9 mouse cellular contexts compared by ENCODE assay signal in genomic region chr17:32753634-32754033, GRCm38 (mm10). TPM values are rescaled to one million over a fixed set of nuclear protein-coding genes. Genes with fewer than 3 reads are reported as not detected.
DNase-seq lines count a peak whose midpoint lies in the region; ATAC-seq and TF ChIP-seq lines count a peak whose summit lies in the region.
"Had no signal": no experiment of that assay in that cellular context is flagged by ENCODE, and none has a peak within 500 bp of the region (broad histone marks: within the 10 kb centered on the region; RNA-seq: fewer than 3 reads in every experiment).

No protein-coding gene starts in this region.

- no peaks in the 10 kb centered on the region for H3K36me3 ChIP-seq in midbrain, embryonic 16.5 days (ENCODE audit: control insufficient read depth, insufficient read depth, low read length)
- H3K36me3 ChIP-seq: limb, embryonic 15.5 days had no signal

- no peak for TF ChIP-seq POLR2A in cortical plate, adult 2 months (IDR thresholded peaks at IDR 0.05; ENCODE audit: extremely low read depth, insufficient read depth, low read length)

- H3K27ac ChIP-seq in cortical plate, adult 2 months (ENCODE audit: insufficient read depth, low read length), result no peak overlapping the region
- H3K27ac ChIP-seq in midbrain, embryonic 16.5 days (ENCODE audit: low read length), result no peak overlapping the region
- H3K27ac ChIP-seq: limb, embryonic 15.5 days had no signal

- H3K27me3 ChIP-seq in midbrain, embryonic 16.5 days (ENCODE audit: control insufficient read depth, insufficient read depth, low read depth, low read length), result no peaks in the 10 kb centered on the region
- H3K27me3 ChIP-seq: limb, embryonic 15.5 days had no signal

- H3K9ac ChIP-seq in midbrain, embryonic 16.5 days (ENCODE audit: low read depth, low read length), result no peak overlapping the region
- H3K9ac ChIP-seq: limb, embryonic 15.5 days had no signal

- ATAC-seq in midbrain, embryonic 16.5 days, result no peak
- ATAC-seq in erythroid progenitor cell, adult 5-6 weeks (replicated peaks; ENCODE audit: low FRiP score, poor library complexity, severe bottlenecking), result no peak

- H3K4me2 ChIP-seq in midbrain, embryonic 16.5 days (ENCODE audit: low read length), result peak overlapping the region; percentile 17; the same call in 1 of the 2 replicates
- H3K4me2 ChIP-seq: limb, embryonic 15.5 days had no signal

- no peaks in the 10 kb centered on the region for H3K9me3 ChIP-seq in midbrain, embryonic 16.5 days (replicated peaks; ENCODE audit: control insufficient read depth, low read length, poor library complexity, severe bottlenecking)
- H3K9me3 ChIP-seq: limb, embryonic 15.5 days had no signal

- peak; percentile 1; the same call in 1 of the 2 replicates for TF ChIP-seq CTCF in cortical plate, adult 2 months (IDR thresholded peaks at IDR 0.05; ENCODE audit: extremely low read depth, insufficient read depth, low read length)

- DNase-seq in heart, adult 11 months, result peak; percentile 36
- no peak for DNase-seq in heart, adult 8-10 months (ENCODE audit: low spot score)
- DNase-seq in ES-CJ7 (ENCODE audit: low read depth, low spot score), result peak; percentile 86
- peak; percentile 18 for DNase-seq in kidney, adult 18-20 months
- no peak for DNase-seq in natural killer cell, adult 2 months (ENCODE audit: low spot score in 2 of 2)

- WGBS in midbrain, embryonic 16.5 days, result 15% methylated on average over 12 of the region's 12 CpGs

- H3K4me1 ChIP-seq in cortical plate, adult 2 months (ENCODE audit: control insufficient read depth, insufficient read depth, low read length), result no peaks in the 10 kb centered on the region
- H3K4me1 ChIP-seq in midbrain, embryonic 16.5 days (ENCODE audit: control insufficient read depth, insufficient read depth, low read length), result no peaks in the 10 kb centered on the region
- H3K4me1 ChIP-seq: limb, embryonic 15.5 days had no signal

- no peak overlapping the region for H3K4me3 ChIP-seq in cortical plate, adult 2 months (ENCODE audit: insufficient read depth, low read length)
- no peak overlapping the region for H3K4me3 ChIP-seq in midbrain, embryonic 16.5 days (ENCODE audit: low read depth, low read length)
- H3K4me3 ChIP-seq: limb, embryonic 15.5 days had no signal

RNA-seq across cellular contexts. Expression of gene Zfp871, which starts 34.5 kb away (rescaled TPM):
- total RNA-seq in heart, adult 8-10 months (2022), result 10 to 100 TPM; 28.7 to 30.8 (median 29.3) TPM
- polyA plus RNA-seq in cortical plate, adult 2 months (2012; rRNA removed), result 26.3 and 27.4 TPM in 2 replicates
- polyA plus RNA-seq in midbrain, embryonic 16.5 days (2015; fragmentation: Nextera tagmentation; extraction: Ambion mirVana), result 45.9 and 46.2 TPM in 2 replicates
- 67.1 and 71.0 TPM in 2 replicates for total RNA-seq in erythroid progenitor cell, adult 5-6 weeks (2015; ENCODE audit: low replicate concordance)
- 39.3 and 51.0 TPM in 2 replicates for total RNA-seq in erythroid progenitor cell, adult 5-6 weeks (2017; ENCODE audit: low replicate concordance)

RNA-seq across cellular contexts. Expression of gene Zfp811, which starts 56.1 kb away (rescaled TPM):
- under 1 TPM; 0.16 to 0.38 (median 0.25) TPM for total RNA-seq in heart, adult 8-10 months (2022)
- polyA plus RNA-seq in cortical plate, adult 2 months (2012; rRNA removed), result 6.4 and 7.9 TPM in 2 replicates
- polyA plus RNA-seq in midbrain, embryonic 16.5 days (2015; fragmentation: Nextera tagmentation; extraction: Ambion mirVana), result 59.3 and 60.3 TPM in 2 replicates
- total RNA-seq in erythroid progenitor cell, adult 5-6 weeks (2015; ENCODE audit: low replicate concordance), result 1.3 TPM in 1 of 2 replicates, not detected in the other
- total RNA-seq in erythroid progenitor cell, adult 5-6 weeks (2017; ENCODE audit: low replicate concordance), result not detected in 2 replicates

Comparison
In these comparisons a context has a peak if more than half of its experiments do, and no peak if none do; other contexts are left out.
1. DNase-seq: peak in heart, adult 11 months (single experiment), ES-CJ7 (single experiment) and kidney, adult 18-20 months (single experiment); none in heart, adult 8-10 months (single experiment) and natural killer cell, adult 2 months (0 of 2).